Mouse (Mus musculus) left cerebral cortex, adult 8-10 months (tissue): ENCODE results near the gene Echdc2. TPM values are rescaled to one million over a fixed set of nuclear protein-coding genes. Genes with fewer than 3 reads are reported as not detected.

Experiments
- DNase-seq, 2 experiments: peaks; one replicate each; pipeline ENCODE4 v3.0.0; 2022; ENCODE audit warnings: low spot score in 2 of 2
- total RNA-seq, 4 experiments: library from RNA; stranded (reverse); gene quantifications; 2 replicates each; pipeline ENCODE4 v1.2.4; 2022

Echdc2 gene
- total RNA-seq, 4 experiments from 2014 or later, result 8.6 to 14.8 (median 10.7) TPM

- no peak for DNase-seq
These were observed 34.0 kb downstream of the Echdc2 start for GRCm38 (mm10) chr4:108199236-108199635.

- DNase-seq, result no peak
These were observed 39.4 kb downstream of the Echdc2 start for GRCm38 (mm10) chr4:108204629-108205028.

GRCm38 (mm10) chr4:108213023-108213422, 47.8 kb downstream of the Echdc2 start:
- DNase-seq, result no peak

GRCm38 (mm10) chr4:108217332-108218179, 52.3 kb downstream of the Echdc2 start, which contains the start of gene Zyg11a:
Zyg11a (minus strand) TSS chr4:108218048.
- no peak for DNase-seq

DNA sequence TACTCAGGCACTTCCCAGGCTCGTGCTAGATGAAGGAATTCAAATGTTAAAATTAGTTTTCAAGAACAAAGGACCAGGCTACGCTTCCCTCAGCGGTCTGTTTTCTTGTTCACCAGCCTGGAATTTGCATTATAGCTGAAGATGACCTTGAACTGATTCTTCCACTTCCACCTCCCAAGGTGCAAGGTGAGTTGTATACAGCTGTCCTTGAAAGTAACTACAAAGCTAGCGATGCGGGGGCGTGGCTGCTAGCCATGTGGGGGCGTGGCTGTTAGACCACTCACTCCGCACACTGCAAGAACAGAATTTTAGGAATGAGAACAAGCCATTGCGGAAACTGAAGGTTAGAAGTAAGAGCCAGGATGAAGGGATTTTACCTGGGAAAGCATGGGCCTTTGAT, 53.8 kb downstream of the Echdc2 start:
- no peak for DNase-seq

DNA sequence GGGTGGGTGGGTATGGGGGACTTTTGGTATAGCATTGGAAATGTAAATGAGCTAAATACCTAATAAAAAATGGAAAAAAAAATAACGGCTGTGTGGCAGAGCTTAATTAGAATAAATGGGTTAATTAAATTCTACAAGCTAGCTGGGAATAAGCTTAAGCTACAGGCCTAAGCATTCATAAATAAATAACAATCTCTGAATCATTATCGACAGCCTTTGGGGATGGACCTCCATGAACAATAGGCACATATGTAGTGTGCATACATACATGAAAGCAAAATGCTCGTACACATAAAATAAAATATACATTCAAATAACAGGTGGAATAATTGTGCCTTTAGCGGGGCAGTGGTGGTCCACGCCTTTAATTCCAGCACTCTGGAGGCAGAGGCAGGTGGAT, 57.3 kb downstream of the Echdc2 start:
- DNase-seq, result no peak

DNA sequence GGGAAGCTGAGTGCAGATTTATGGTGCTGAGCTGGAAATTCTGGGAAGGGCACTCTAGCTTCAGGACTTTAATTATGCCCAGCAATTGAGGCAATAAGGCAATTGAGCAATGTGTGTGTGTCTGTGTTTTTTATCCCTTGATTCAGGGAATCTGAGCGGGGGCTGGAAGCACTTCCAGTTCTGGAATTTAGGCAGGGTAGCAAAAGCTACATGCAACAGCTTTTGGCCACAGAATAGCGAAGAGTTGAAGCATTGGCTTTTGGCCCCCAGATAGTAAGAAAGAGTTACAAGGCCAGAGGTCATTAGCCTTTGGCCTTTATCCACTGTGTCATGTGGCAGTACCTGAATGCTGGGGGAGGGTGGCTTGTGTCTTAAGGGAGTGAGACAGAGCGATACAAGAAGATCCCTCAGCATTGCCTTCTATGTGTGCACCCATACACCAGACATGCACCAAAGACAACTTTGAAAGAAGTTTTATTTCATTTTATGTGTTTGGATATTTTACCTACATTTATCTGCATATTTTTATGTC, 60.2 kb downstream of the Echdc2 start:
- no peak for DNase-seq

Other genes with a start within 250 kb of the Echdc2 start
- gene Cpt2, start 241.8 kb upstream of the Echdc2 start, total RNA-seq, result 10 to 100 TPM in 1 of 4 experiments, 1 to 10 TPM in 3; 5.8 to 11.3 (median 8.4) TPM
- under 1 TPM in 3 of 4 experiments, not detected in 1; 0.24 to 0.42 (median 0.27) TPM for gene Slc1a7, start 197.1 kb upstream of the Echdc2 start, total RNA-seq
- gene Podn, start 69.0 kb upstream of the Echdc2 start, total RNA-seq, result 1 to 10 TPM; 6.8 to 8.9 (median 7.4) TPM
- 100 to 1,000 TPM; 114 to 126 (median 123) TPM for gene Scp2, start 20.4 kb upstream of the Echdc2 start, total RNA-seq
- gene Zyg11a, start 52.6 kb downstream of the Echdc2 start, total RNA-seq, result not detected
- gene Zyg11b, start 135.7 kb downstream of the Echdc2 start, total RNA-seq, result 100 to 1,000 TPM in 2 of 4 experiments, 10 to 100 TPM in 2; 84.5 to 105 (median 95.2) TPM
- 10 to 100 TPM; 25.7 to 32.0 (median 29.2) TPM for gene Coa7, start 162.7 kb downstream of the Echdc2 start, total RNA-seq
- gene Shisal2a, start 217.9 kb downstream of the Echdc2 start, total RNA-seq, result not detected
- 1 to 10 TPM; 3.7 to 5.1 (median 4.5) TPM for gene Gpx7, start 241.5 kb downstream of the Echdc2 start, total RNA-seq